Mouse (Mus musculus): ENCODE data around the gene Tmem72. TPM values are rescaled to one million over a fixed set of nuclear protein-coding genes. Genes with fewer than 3 reads are reported as not detected.

Tmem72 gene
- polyA plus RNA-seq, 1 experiment from 2014 or later = 0.01 TPM

GRCm38 (mm10) chr6:116663364-116663763, 53.3 kb downstream of the Tmem72 start:
- Histone ChIP-seq H3K9me3 (ENCODE audit: low read length) (no peaks in the 10 kb centered on the region), H3K4me2 (replicated peaks; ENCODE audit: low read depth, low read length) (no peak overlapping the region), H3K27me3 (replicated peaks; ENCODE audit: insufficient read depth, low read length) (no peaks in the 10 kb centered on the region), H3K36me3 (ENCODE audit: insufficient read depth, low read length) (no peaks in the 10 kb centered on the region), H3K9ac (replicated peaks; ENCODE audit: low read depth) (no peak overlapping the region), H3K4me3 (ENCODE audit: low read depth, low read length) (no peak overlapping the region), H3K4me1 (ENCODE audit: insufficient read depth, low read depth, low read length) (no peaks in the 10 kb centered on the region), H3K27ac (ENCODE audit: low read length) (no peak overlapping the region)
- DNase-seq (ENCODE audit: low spot score) = no peak
- no peak for ATAC-seq
- 67% methylated on average over 2 of the region's 2 CpGs for WGBS
- TF ChIP-seq EP300 (IDR thresholded peaks at IDR 0.05) (no peak), CTCF (IDR thresholded peaks at IDR 0.05) (no peak)

DNA sequence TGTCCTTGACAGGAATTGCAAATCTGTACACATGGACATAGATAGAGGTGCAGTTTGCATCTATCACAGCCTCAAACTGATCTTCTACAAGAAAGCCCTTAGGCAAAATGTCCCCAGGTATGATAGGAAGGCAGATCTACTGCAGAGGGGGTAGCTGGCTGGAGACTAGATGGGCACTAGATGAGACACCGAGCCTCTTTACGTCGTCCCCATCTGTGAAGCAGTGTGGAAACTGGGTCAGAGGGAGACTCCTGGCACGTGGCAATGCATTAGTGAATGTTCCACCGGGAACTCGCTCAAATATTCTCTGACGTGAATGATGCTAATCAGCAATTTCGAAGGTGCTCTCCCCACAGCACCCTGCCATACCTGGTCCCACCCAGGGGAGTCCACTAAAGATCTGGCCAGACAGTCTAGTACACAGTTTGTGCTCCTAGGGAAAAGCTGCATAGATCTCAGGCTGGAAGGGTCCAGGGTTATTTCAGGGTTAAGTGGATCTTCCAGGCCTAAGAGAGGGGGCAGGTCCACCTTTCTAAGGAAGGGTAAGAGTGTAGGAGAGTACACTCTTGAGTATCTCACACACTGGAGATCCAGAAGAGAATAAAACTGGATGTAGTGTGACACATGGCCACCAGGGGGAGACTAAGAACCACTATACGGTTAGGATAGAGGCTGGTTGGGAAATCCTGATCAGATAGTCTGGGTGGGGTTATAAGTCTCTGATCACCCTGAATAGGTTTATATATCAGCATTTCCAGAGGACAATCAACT, 62.8 kb downstream of the Tmem72 start:
- WGBS = 45% methylated on average over 9 of the region's 9 CpGs
- H3K36me3 ChIP-seq (ENCODE audit: insufficient read depth, low read length) = no peaks in the 10 kb centered on the region
- peaks cover 11% of the 10 kb centered on the region; the same call in 1 of the 2 replicates for H3K4me1 ChIP-seq (ENCODE audit: insufficient read depth, low read depth, low read length)
- DNase-seq (ENCODE audit: low spot score) = peak; percentile 85
- no peak overlapping the region for H3K4me2 ChIP-seq (replicated peaks; ENCODE audit: low read depth, low read length)
- H3K9ac ChIP-seq (replicated peaks; ENCODE audit: low read depth) = no peak overlapping the region
- H3K9me3 ChIP-seq (ENCODE audit: low read length) = no peaks in the 10 kb centered on the region
- peak; percentile 33; the same call in 1 of the 2 replicates for ATAC-seq
- no peaks in the 10 kb centered on the region for H3K27me3 ChIP-seq (replicated peaks; ENCODE audit: insufficient read depth, low read length)
- peak; percentile 94 for TF ChIP-seq CTCF (IDR thresholded peaks at IDR 0.05)
- 0 out of 2 replicates have a peak, but pooled peaks have one; percentile 32 for TF ChIP-seq EP300 (IDR thresholded peaks at IDR 0.05)
- H3K4me3 ChIP-seq (ENCODE audit: low read depth, low read length) = no peak overlapping the region
- H3K27ac ChIP-seq (ENCODE audit: low read length) = peak overlapping the region; percentile 95; the same call in 1 of the 2 replicates

DNA sequence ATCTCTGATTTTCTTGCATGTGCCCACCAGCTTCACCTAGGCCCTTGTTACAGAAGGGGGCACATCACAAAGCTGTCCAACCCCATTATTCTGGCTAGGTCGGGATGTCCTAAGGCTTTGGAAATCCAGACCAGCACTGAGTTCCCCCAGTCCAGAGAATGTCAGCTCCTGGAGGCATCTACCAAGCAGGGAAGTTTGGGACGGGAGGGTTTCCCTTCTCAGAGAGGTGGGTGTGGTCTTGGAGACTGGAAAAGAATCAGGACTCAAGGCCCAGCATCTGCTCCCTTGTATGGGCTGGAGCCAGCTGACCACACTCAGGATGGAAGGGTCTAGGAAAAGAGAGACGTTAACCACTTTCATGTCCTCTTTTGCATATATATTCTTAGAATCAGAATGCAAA, 63.5 kb downstream of the Tmem72 start:
- Histone ChIP-seq H3K4me2 (replicated peaks; ENCODE audit: low read depth, low read length) (peak overlapping the region; percentile 67), H3K9ac (replicated peaks; ENCODE audit: low read depth) (peak overlapping the region; percentile 66; the same call in 1 of the 2 replicates), H3K27ac (ENCODE audit: low read length) (peak overlapping the region; percentile 95), H3K27me3 (replicated peaks; ENCODE audit: insufficient read depth, low read length) (no peaks in the 10 kb centered on the region), H3K9me3 (ENCODE audit: low read length) (no peaks in the 10 kb centered on the region), H3K4me3 (ENCODE audit: low read depth, low read length) (no peak overlapping the region), H3K4me1 (ENCODE audit: insufficient read depth, low read depth, low read length) (peaks cover 11% of the 10 kb centered on the region; the same call in 1 of the 2 replicates), H3K36me3 (ENCODE audit: insufficient read depth, low read length) (no peaks in the 10 kb centered on the region)
- DNase-seq (ENCODE audit: low spot score) (peak; percentile 29), ATAC-seq (no peak)
- TF ChIP-seq CTCF (IDR thresholded peaks at IDR 0.05) = no peak
- TF ChIP-seq EP300 (IDR thresholded peaks at IDR 0.05) = no peak
- WGBS = 47% methylated on average over 3 of the region's 3 CpGs

DNA sequence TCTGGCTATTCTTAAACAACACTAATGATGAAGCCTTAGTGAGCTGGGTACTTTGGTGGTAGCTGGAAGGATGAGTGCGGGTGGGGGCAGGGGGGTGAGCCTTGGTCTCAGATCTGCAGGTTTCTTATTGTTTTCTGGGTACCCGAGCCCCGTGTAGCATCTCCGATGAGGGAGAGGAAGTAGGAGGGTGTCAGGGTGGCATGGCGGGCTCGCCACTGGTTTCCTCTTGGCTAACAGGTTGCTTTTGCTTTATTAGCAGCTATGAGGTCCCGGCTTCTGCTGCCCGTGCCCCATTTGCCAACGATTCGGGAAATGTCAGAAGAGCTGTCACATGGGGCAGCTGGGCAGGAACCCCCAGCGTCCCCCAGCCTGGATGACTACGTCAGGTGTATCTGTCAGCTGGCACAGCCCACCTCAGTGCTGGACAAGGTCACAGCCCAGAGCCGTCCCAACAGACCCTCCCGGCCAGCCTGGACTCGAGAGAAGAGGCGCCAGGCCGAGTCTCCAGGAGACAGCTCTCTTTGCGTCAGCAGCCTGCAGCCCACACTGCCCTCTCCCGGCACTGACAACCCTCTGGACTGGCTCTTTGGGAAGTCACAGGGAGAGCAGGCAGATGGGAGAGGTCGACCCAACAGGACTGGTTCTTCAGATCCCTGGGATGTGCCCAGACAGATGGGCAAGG, 65.1 kb downstream of the Tmem72 start:
- WGBS = 35% methylated on average over 19 of the region's 20 CpGs
- Histone ChIP-seq H3K27me3 (replicated peaks; ENCODE audit: insufficient read depth, low read length) (no peaks in the 10 kb centered on the region), H3K27ac (ENCODE audit: low read length) (peak overlapping the region; percentile 95), H3K9ac (replicated peaks; ENCODE audit: low read depth) (peak overlapping the region; percentile 66), H3K36me3 (ENCODE audit: insufficient read depth, low read length) (no peaks in the 10 kb centered on the region), H3K4me3 (ENCODE audit: low read depth, low read length) (peak overlapping the region; percentile 50), H3K9me3 (ENCODE audit: low read length) (no peaks in the 10 kb centered on the region), H3K4me2 (replicated peaks; ENCODE audit: low read depth, low read length) (peak overlapping the region; percentile 67), H3K4me1 (ENCODE audit: insufficient read depth, low read depth, low read length) (peaks cover 19% of the 10 kb centered on the region; the same call in 1 of the 2 replicates)
- ATAC-seq (peak; percentile 34), DNase-seq (ENCODE audit: low spot score) (peak; percentile 81)
- peak; percentile 86 for TF ChIP-seq CTCF (IDR thresholded peaks at IDR 0.05)
- no peak for TF ChIP-seq EP300 (IDR thresholded peaks at IDR 0.05)

DNA sequence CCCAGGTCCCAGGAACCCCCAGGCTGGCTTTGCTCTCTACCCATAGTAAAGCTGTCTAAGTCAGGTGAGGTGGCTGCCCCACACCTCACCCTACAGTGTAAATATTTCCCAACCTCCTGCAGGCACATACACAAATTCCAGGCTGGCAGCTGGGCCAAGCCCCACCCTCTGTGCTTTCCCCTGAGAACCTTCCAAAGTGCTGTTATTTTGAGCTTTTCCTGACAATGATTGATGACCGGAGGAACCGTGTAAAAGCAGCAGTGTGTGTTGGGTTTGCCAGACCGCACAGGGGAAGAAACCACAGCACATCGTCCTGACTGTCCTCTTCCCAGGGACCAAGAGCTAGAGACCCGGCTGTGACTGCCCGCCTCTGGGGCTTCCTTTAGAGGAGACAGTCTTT, 66.3 kb downstream of the Tmem72 start, which contains the start of gene Depp1:
Gene Depp1 (plus strand): TSS at position 204 of the 400 bp plus-strand sequence.
- peak within 1 kb of the TSS; percentile 67 for H3K4me2 ChIP-seq (replicated peaks; ENCODE audit: low read depth, low read length)
- peaks cover 19% of the 10 kb centered on the region; the same call in 1 of the 2 replicates for H3K4me1 ChIP-seq (ENCODE audit: insufficient read depth, low read depth, low read length)
- ATAC-seq = peak; percentile 91

DNA sequence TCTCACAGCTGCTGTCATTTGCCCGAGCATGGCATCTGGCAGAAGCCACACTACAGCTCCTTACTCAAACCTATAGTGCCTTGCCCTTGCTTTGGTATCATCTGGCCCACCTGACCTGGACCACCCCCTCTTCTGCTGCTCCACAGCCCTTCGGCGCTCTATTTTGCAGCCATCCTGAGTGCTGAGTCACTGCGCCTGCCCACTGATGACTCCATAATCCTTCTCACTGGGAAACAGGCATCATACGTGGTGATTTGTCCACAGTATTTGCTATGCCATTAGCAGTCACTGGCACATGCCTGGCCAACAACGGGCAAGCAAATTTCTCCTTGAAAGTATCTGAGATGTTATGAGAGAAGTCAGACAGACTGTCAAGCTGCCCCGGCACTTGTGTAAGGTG, 66.9 kb downstream of the Tmem72 start:
- H3K9me3 ChIP-seq (ENCODE audit: low read length) = no peaks in the 10 kb centered on the region
- peak overlapping the region; percentile 95 for H3K27ac ChIP-seq (ENCODE audit: low read length)
- peaks cover 22% of the 10 kb centered on the region; the same call in 1 of the 2 replicates for H3K4me1 ChIP-seq (ENCODE audit: insufficient read depth, low read depth, low read length)
- H3K4me3 ChIP-seq (ENCODE audit: low read depth, low read length) = no peak overlapping the region
- no peak for TF ChIP-seq CTCF (IDR thresholded peaks at IDR 0.05)
- no peak for TF ChIP-seq EP300 (IDR thresholded peaks at IDR 0.05)
- no peak overlapping the region for H3K9ac ChIP-seq (replicated peaks; ENCODE audit: low read depth)
- 56% methylated on average over 7 of the region's 7 CpGs for WGBS
- no peaks in the 10 kb centered on the region for H3K27me3 ChIP-seq (replicated peaks; ENCODE audit: insufficient read depth, low read length)
- ATAC-seq (peak; percentile 46), DNase-seq (ENCODE audit: low spot score) (peak; percentile 56)
- no peak overlapping the region for H3K4me2 ChIP-seq (replicated peaks; ENCODE audit: low read depth, low read length)
- no peaks in the 10 kb centered on the region for H3K36me3 ChIP-seq (ENCODE audit: insufficient read depth, low read length)

More for the DNA sequence above, 66.3 kb downstream of the Tmem72 start, which contains the start of gene Depp1:
- no peaks in the 10 kb centered on the region for H3K36me3 ChIP-seq (ENCODE audit: insufficient read depth, low read length)
- WGBS = 7% methylated on average over 6 of the region's 6 CpGs
- no peaks in the 10 kb centered on the region for H3K9me3 ChIP-seq (ENCODE audit: low read length)
- peak within 1 kb of the TSS; percentile 66 for H3K9ac ChIP-seq (replicated peaks; ENCODE audit: low read depth)
- peak within 1 kb of the TSS; percentile 95 for H3K27ac ChIP-seq (ENCODE audit: low read length)
- H3K27me3 ChIP-seq (replicated peaks; ENCODE audit: insufficient read depth, low read length) = no peaks in the 10 kb centered on the region
- peak; percentile 93 for DNase-seq (ENCODE audit: low spot score)
- peak within 1 kb of the TSS; percentile 50 for H3K4me3 ChIP-seq (ENCODE audit: low read depth, low read length)
- TF ChIP-seq CTCF (IDR thresholded peaks at IDR 0.05) (no peak), EP300 (IDR thresholded peaks at IDR 0.05) (peak; percentile 98)
